Mouse (Mus musculus) limb, embryonic 14.5 days (tissue): Measurements from ENCODE around the gene Csrnp1. TPM values are rescaled to one million over a fixed set of nuclear protein-coding genes. Genes with fewer than 3 reads are reported as not detected.
A peak's percentile ranks its signal among the peaks of the same experiment; 100 is the strongest.

Experiments used
- ATAC-seq: fragments of 200-750 bp; cut with Nextera tagmentation; 2 replicates; pipeline ENCODE4 v1.8.0; 2017; ENCODE audit warnings: low read depth, moderate number of reproducible peaks, moderate TSS enrichment; ENCODE audit not compliant: low FRiP score
- DNase-seq: peaks from one replicate; pipeline ENCODE4 v3.0.0-alpha.2; 2015; ENCODE audit warnings: low spot score
- H3K27ac ChIP-seq: fragments of 300-500 bp; sonication (generic); replicated peaks from 2 replicates; pipeline ENCODE4 v1.5.1; 2014; ENCODE audit warnings: low read depth, mild to moderate bottlenecking, low read length, moderate library complexity, mixed read lengths
- H3K27me3 ChIP-seq: fragments of 300-500 bp; sonication (generic); 2 replicates; pipeline ENCODE4 v1.6.1; 2014; ENCODE audit warnings: low read length, mixed read lengths; ENCODE audit not compliant: control insufficient read depth, insufficient read depth
- H3K36me3 ChIP-seq: fragments of 300-500 bp; sonication (generic); 2 replicates; pipeline ENCODE4 v1.6.1; 2014; ENCODE audit warnings: mild to moderate bottlenecking, low read length, moderate library complexity, mixed read lengths; ENCODE audit not compliant: control insufficient read depth, insufficient read depth
- H3K4me1 ChIP-seq: fragments of 300-500 bp; sonication (generic); 2 replicates; pipeline ENCODE4 v1.6.1; 2014; ENCODE audit warnings: antibody characterized with exemption, low read length, mixed read lengths; ENCODE audit not compliant: control insufficient read depth, insufficient read depth
- H3K4me2 ChIP-seq: fragments of 300-500 bp; sonication (generic); replicated peaks from 2 replicates; pipeline ENCODE4 v1.6.1; 2014; ENCODE audit warnings: low read depth, mild to moderate bottlenecking, low read length, moderate library complexity; ENCODE audit not compliant: severe bottlenecking
- H3K4me3 ChIP-seq: fragments of 300-500 bp; sonication (generic); replicated peaks from 2 replicates; pipeline ENCODE4 v1.5.1; 2014; ENCODE audit warnings: low read length
- H3K9ac ChIP-seq: fragments of 300-500 bp; sonication (generic); 2 replicates; pipeline ENCODE4 v1.6.1; 2014; ENCODE audit warnings: mild to moderate bottlenecking, low read depth, low read length, moderate library complexity; ENCODE audit not compliant: severe bottlenecking
- H3K9me3 ChIP-seq: fragments of 300-500 bp; sonication (generic); 2 replicates; pipeline ENCODE4 v1.6.1; 2016; ENCODE audit warnings: low read length; ENCODE audit not compliant: control insufficient read depth
- POLR2A ChIP-seq: fragments of 200-500 bp; IDR thresholded peaks from 2 replicates; pipeline ENCODE4 v1.8.0; 2012; ENCODE audit warnings: inconsistent platforms, mild to moderate bottlenecking, moderate library complexity, borderline replicate concordance; ENCODE audit not compliant: insufficient read depth, insufficient read length; ENCODE audit errors: extremely low read depth
- WGBS: fragments of 180-500 bp; shearing (Covaris S2); extraction: QIAGEN DNeasy Blood & Tissue Kit; methylation state at CpG from one replicate; pipeline ENCODE4 v1.1.7; 2014; 5-methylcytosine and 5-hydroxymethylcytosine counted together
- polyA plus RNA-seq, 2 experiments: library from polyadenylated mRNA; depleted of rRNA in 1 of 2; stranded (reverse) in 1 of 2; unstranded in 1 of 2; fragments of >200 nt; fragmentation: Nextera tagmentation in 1 of 2; extraction: Ambion mirVana in 1 of 2; gene quantifications; 2 replicates each; pipeline versions ENCODE4 v1.2.1 to v1.2.3; 2012 to 2014

The Csrnp1 gene
- polyA plus RNA-seq, 2 experiments, result 2.8 to 12.8 TPM

DNA sequence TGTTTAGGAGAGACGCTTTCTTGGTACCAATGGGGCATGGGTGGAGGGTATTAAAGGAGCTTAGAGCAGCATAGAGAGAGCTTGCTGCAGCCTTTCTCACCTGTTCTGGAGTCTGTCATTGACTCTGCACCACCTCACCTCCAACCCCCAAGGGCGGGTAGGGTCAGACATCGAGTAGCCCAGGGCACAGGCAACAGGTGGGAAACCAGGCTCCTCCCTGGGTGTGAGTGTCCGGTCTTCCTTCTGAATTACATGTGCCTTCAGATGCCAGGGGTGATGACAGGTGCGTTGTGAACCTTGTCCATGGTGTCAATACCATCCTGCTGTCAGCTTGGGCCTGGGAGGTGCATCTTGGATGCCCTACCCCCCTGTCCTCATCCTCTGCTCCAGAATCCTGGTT is 40.2 kb upstream of the Csrnp1 start:
- DNase-seq (no peak), ATAC-seq (no peak)
- Histone ChIP-seq H3K9me3 (no peaks in the 10 kb centered on the region), H3K27ac (no peak overlapping the region), H3K4me3 (no peak overlapping the region), H3K36me3 (no peaks in the 10 kb centered on the region), H3K9ac (no peak overlapping the region), H3K4me1 (peaks cover 5% of the 10 kb centered on the region; the same call in 1 of the 2 replicates), H3K27me3 (no peaks in the 10 kb centered on the region), H3K4me2 (no peak overlapping the region)
- 82% methylated on average over 5 of the region's 5 CpGs for WGBS
- no peak for TF ChIP-seq POLR2A

DNA sequence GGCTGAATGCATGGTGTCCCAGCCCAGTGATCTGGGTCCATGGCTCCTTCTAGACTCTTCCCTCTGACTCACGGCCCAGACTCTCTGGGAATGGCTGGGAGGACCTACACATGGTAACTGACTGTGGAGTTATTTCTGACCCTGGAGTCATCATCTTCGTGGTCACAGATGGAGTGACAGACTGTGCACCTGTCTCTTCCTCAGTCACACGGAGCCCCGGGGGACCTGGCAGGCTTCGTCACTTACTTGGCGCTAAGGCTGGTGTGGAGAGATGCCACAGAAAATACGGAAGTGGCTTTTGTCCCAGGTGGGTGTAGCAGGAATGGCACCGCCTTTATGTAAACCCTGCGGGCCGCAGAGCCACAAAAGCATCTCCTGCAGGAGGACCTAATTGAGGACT is 39.7 kb upstream of the Csrnp1 start:
- H3K27ac ChIP-seq, result no peak overlapping the region
- H3K27me3 ChIP-seq, result no peaks in the 10 kb centered on the region
- no peak overlapping the region for H3K9ac ChIP-seq
- H3K36me3 ChIP-seq, result no peaks in the 10 kb centered on the region
- DNase-seq, result no peak
- TF ChIP-seq POLR2A, result no peak
- peaks cover 5% of the 10 kb centered on the region; the same call in 1 of the 2 replicates for H3K4me1 ChIP-seq
- WGBS, result 74% methylated on average over 10 of the region's 10 CpGs
- no peak overlapping the region for H3K4me3 ChIP-seq
- no peak for ATAC-seq
- H3K4me2 ChIP-seq, result no peak overlapping the region
- H3K9me3 ChIP-seq, result no peaks in the 10 kb centered on the region

DNA sequence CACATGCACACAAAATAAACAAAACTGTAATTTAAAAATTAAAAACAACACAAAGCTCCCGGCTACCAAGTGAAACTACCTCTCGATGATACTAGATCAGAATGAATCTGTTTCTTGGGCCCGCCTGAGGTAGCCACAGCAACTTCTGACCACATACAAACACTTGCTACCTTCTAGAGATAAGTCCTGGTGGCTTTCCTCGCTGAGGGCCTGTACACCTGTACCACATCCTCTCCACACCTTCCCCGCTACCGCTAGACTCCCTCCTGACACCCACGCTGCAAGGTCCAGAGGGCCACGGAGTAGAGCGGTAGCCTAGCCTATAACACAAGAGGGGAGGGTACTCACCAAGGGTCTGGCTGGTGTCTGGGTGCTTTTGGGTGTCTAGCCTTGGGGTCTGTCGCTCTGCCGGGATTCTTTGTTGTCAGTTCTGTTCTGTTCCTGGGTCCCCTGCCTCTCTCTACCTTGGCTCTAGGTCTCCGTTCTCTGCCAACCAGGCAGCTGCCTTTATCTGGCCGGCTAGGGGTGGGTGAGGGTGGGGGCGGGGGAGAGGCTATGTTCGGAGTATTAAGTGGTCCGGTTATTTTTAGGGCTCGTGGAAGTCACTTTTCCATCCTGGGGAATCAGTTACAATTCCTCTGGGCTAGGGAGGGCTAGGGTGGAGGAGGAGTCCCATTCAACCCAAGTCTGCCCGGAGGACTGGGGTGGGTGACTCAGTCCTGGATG is 38.8 kb upstream of the Csrnp1 start, which contains the start of gene Xirp1:
Gene Xirp1, minus strand, starts transcription at position 513 of the 726 bp plus-strand sequence.
- Histone ChIP-seq H3K27ac (no peak within 1 kb of the TSS), H3K4me1 (peaks cover 5% of the 10 kb centered on the region; the same call in 1 of the 2 replicates), H3K9me3 (no peaks in the 10 kb centered on the region), H3K9ac (no peak within 1 kb of the TSS), H3K4me2 (no peak within 1 kb of the TSS), H3K27me3 (no peaks in the 10 kb centered on the region), H3K4me3 (no peak within 1 kb of the TSS), H3K36me3 (no peaks in the 10 kb centered on the region)
- no peak for TF ChIP-seq POLR2A
- no peak for ATAC-seq
- no peak for DNase-seq
- WGBS, result 82% methylated on average over 18 of the region's 18 CpGs

DNA sequence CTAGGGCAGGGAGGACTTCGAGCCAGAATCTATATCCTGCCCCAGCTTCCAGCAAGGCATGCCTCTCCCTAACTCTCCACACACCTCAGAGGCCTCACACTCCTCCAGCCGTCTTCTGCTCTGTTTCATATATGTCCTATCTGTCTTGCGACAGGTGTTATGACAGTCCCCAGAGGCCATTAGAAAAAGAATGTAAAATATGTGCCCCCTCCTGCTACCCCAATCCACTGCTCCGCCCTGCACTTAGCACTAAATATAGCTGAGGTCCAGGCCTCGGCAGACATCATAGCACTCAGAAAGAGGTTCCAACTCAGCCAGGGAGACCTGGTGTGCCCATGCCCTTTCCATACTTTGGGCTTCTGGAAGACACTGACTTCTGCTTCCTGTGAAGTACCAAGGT is 36.7 kb upstream of the Csrnp1 start:
- H3K9me3 ChIP-seq, result no peaks in the 10 kb centered on the region
- no peak for TF ChIP-seq POLR2A
- no peak overlapping the region for H3K4me3 ChIP-seq
- H3K4me1 ChIP-seq, result no peaks in the 10 kb centered on the region; the same call in 1 of the 2 replicates
- DNase-seq (no peak), ATAC-seq (peak; percentile 35; the same call in 1 of the 2 replicates)
- WGBS, result 57% methylated on average over 5 of the region's 5 CpGs
- H3K36me3 ChIP-seq, result no peaks in the 10 kb centered on the region
- no peak overlapping the region for H3K4me2 ChIP-seq
- H3K27ac ChIP-seq, result no peak overlapping the region
- H3K9ac ChIP-seq, result no peak overlapping the region
- no peaks in the 10 kb centered on the region for H3K27me3 ChIP-seq

DNA sequence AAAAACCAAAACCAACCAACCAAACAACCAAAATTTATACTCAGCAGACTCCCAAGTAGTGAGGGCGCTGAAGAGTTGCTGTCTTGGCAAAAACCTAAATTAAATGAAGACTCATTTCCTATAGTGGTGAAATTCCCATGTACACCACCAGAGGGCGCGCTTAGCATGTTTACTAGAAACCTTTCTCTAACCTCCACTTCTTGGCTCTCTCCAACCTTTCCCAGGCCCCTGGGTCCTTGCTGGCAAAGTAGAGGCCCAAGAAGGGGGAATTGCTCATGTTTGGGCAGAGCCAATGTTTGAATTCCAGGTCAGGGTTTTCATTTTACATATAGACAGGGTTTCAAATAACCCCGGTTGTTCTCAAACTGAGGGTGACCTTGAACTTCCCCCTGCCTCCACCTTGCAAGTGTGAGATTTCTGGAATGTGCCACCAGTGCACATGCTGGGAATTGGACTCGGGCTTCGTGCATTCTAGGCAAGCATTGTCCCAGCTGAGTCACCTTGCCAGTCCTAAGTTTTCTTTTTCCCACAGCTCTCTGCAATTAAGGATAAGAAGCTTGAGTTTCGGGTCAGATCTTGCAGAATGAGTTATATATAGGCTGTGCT is 35.9 kb upstream of the Csrnp1 start:
- DNase-seq (peak; percentile 91), ATAC-seq (no peak)
- 27% methylated on average over 7 of the region's 7 CpGs for WGBS
- H3K4me2 ChIP-seq, result no peak overlapping the region
- peak overlapping the region; percentile 48; the same call in 1 of the 2 replicates for H3K27ac ChIP-seq
- H3K36me3 ChIP-seq, result no peaks in the 10 kb centered on the region
- no peaks in the 10 kb centered on the region for H3K27me3 ChIP-seq
- no peak for TF ChIP-seq POLR2A
- no peak overlapping the region for H3K4me3 ChIP-seq
- H3K4me1 ChIP-seq, result no peaks in the 10 kb centered on the region; the same call in 1 of the 2 replicates
- H3K9ac ChIP-seq, result no peak overlapping the region
- no peaks in the 10 kb centered on the region for H3K9me3 ChIP-seq
